Mouse (Mus musculus): ENCODE measurements at regions not wholly inside any gene's neighbourhood (a gene's known extent, or its start where the extent isn't known, plus 50 kb on each side); places are given as distances from the start of the nearest gene placed in this dataset.
A peak's percentile ranks its signal among the peaks of the same experiment; 100 is the strongest.
"Not testable (repeated sequence)": the region's sequence is repeated elsewhere in the genome, so short reads cannot be mapped to it uniquely, and the experiment has no call there.

DNA sequence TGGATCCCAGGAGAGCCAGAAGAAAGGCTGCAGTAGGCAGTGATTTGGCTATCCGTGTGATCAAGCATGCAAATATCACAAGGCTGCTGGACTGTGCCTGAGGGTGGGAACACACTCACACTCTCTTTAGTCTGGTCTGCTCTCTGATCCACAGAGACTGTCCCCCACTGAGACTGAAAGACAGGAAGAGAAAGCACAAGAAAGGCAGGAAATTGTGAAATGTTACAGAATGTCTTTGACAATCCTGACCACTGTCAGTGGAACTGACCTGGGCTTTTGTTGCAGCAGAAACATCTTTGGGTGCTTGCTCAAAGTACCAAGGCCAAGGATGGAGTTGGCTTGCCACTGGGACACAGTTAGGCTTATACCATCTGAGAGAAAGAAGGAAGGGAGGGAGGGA is 52.3 kb upstream of the Gpd2 start:
- Histone ChIP-seq H3K36me3 (no peaks in the 10 kb centered on the region), H3K9me3 (no peaks in the 10 kb centered on the region), H3K9ac (no peak overlapping the region), H3K4me1 (replicated peaks) (0 out of 2 replicates have a peak, but pooled peaks cover 4% of the 10 kb centered on the region), H3K4me2 (replicated peaks) (no peak overlapping the region), H3K27ac (no peak overlapping the region), H3K4me3 (replicated peaks) (no peak overlapping the region), H3K27me3 (replicated peaks) (no peaks in the 10 kb centered on the region)
- WGBS = 21% methylated on average over 1 of the region's 1 CpGs
- no peak for ATAC-seq

GRCm38 (mm10) chr2:57183108-57183507 is 54.3 kb upstream of the Gpd2 start:
- not testable (repeated sequence) for H3K9me3 ChIP-seq; H3K27me3 ChIP-seq (replicated peaks); H3K4me3 ChIP-seq (replicated peaks); H3K9ac ChIP-seq; ATAC-seq; H3K4me2 ChIP-seq (replicated peaks); H3K36me3 ChIP-seq; H3K27ac ChIP-seq; H3K4me1 ChIP-seq (replicated peaks)
- WGBS = 69% methylated on average over 3 of the region's 3 CpGs

GRCm38 (mm10) chr2:57181692-57182541 is 55.5 kb upstream of the Gpd2 start:
- no peaks in the 10 kb centered on the region for H3K27me3 ChIP-seq (replicated peaks)
- peak; percentile 98 for ATAC-seq
- 1% methylated on average over 37 of the region's 37 CpGs for WGBS
- H3K9ac ChIP-seq = peak overlapping the region; percentile 55
- peak overlapping the region; percentile 54 for H3K4me3 ChIP-seq (replicated peaks)
- no peaks in the 10 kb centered on the region for H3K36me3 ChIP-seq
- peak overlapping the region; percentile 72 for H3K27ac ChIP-seq
- no peaks in the 10 kb centered on the region for H3K9me3 ChIP-seq
- H3K4me1 ChIP-seq (replicated peaks) = 0 out of 2 replicates have a peak, but pooled peaks cover 4% of the 10 kb centered on the region
- H3K4me2 ChIP-seq (replicated peaks) = peak overlapping the region; percentile 59

DNA sequence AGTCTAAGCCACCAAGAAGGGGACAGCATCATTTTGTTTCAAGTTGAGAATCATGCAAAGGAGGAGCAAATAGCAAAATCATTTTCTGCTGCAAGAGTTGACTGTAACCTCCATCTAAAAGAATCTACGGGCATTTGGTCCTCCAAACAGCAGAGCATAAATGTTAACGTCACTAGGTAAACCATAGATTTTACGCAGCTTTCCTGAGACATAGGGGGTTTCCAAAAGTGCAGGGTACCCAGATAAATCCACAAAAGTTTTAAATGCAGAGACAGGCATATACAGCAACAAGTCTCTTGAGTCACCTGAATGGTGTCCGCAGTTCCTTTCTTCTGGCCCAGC is 56.1 kb upstream of the Gpd2 start:
- 8% methylated on average over 4 of the region's 4 CpGs for WGBS
- no peaks in the 10 kb centered on the region for H3K9me3 ChIP-seq
- ATAC-seq = peak; percentile 46

DNA sequence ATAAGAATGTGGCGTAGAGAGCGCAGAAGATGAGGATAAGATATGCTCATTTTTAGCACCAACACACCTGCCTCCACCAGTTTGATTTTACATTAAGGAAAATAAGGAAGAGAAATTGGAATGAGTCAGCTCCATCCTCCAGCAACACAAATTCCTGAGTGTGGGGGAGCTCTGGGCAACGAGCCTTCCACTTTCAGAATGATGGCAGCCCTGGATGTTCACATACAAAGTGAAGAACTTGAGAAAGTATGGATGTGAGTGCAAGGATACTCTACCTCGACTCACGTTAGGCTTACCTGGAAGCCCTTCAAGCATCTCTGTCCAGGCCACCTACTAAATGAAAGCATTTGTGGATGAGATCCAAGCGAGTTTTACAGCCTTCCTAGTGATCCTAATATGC is 54.3 kb upstream of the Nr4a2 start:
- ATAC-seq = no peak
- no peaks in the 10 kb centered on the region for H3K36me3 ChIP-seq
- H3K9me3 ChIP-seq = no peaks in the 10 kb centered on the region
- H3K4me3 ChIP-seq (replicated peaks) = no peak overlapping the region
- H3K9ac ChIP-seq = no peak overlapping the region
- WGBS = 75% methylated on average over 6 of the region's 6 CpGs
- H3K27ac ChIP-seq = no peak overlapping the region
- 0 out of 2 replicates have a peak, but pooled peaks cover 4% of the 10 kb centered on the region for H3K4me1 ChIP-seq (replicated peaks)
- no peaks in the 10 kb centered on the region for H3K27me3 ChIP-seq (replicated peaks)
- H3K4me2 ChIP-seq (replicated peaks) = no peak overlapping the region

More for the DNA sequence above, 56.1 kb upstream of the Gpd2 start:
- no peaks in the 10 kb centered on the region for H3K27me3 ChIP-seq (replicated peaks)
- no peaks in the 10 kb centered on the region for H3K36me3 ChIP-seq
- H3K4me2 ChIP-seq (replicated peaks) = peak overlapping the region; percentile 59
- H3K9ac ChIP-seq = peak overlapping the region; percentile 55
- peak overlapping the region; percentile 72 for H3K27ac ChIP-seq
- H3K4me1 ChIP-seq (replicated peaks) = 0 out of 2 replicates have a peak, but pooled peaks cover 4% of the 10 kb centered on the region
- H3K4me3 ChIP-seq (replicated peaks) = peak overlapping the region; percentile 54

- H3K27ac ChIP-seq = no peak overlapping the region
- ATAC-seq = no peak
- 79% methylated on average over 7 of the region's 7 CpGs for WGBS
These were observed 52.7 kb upstream of the Nr4a2 start for GRCm38 (mm10) chr2:57176547-57176946.

DNA sequence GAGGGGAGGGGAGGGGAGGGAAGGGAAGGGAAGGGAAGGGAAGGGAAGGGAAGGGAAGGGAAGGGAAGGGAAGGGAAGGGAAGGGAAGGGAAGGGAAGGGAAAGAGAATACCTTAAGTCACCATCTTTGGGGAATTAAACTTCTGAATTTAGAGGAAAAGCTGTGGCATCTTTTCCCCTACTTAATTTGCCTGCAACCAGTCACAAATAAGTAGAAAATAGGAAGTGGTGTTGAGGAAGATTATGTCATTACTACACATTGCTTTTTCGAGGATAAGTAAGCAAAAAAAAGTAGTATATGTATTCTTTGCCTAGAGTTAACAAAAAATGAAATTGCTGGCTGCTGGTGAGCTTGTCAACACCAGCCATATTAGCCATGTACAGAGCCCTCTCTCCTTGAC is 51.4 kb upstream of the Nr4a2 start:
- Histone ChIP-seq H3K27ac (no peak overlapping the region), H3K9ac (no peak overlapping the region), H3K4me1 (replicated peaks) (no peaks in the 10 kb centered on the region), H3K4me2 (replicated peaks) (no peak overlapping the region), H3K36me3 (no peaks in the 10 kb centered on the region), H3K4me3 (replicated peaks) (no peak overlapping the region), H3K27me3 (replicated peaks) (no peaks in the 10 kb centered on the region), H3K9me3 (no peaks in the 10 kb centered on the region)
- 65% methylated on average over 1 of the region's 1 CpGs for WGBS
- ATAC-seq = no peak

More at GRCm38 (mm10) chr2:57176547-57176946, 52.7 kb upstream of the Nr4a2 start:
- H3K9me3 ChIP-seq = no peaks in the 10 kb centered on the region
- H3K9ac ChIP-seq = no peak overlapping the region
- 0 out of 2 replicates have a peak, but pooled peaks cover 4% of the 10 kb centered on the region for H3K4me1 ChIP-seq (replicated peaks)
- H3K4me3 ChIP-seq (replicated peaks) = no peak overlapping the region
- H3K36me3 ChIP-seq = no peaks in the 10 kb centered on the region
- H3K4me2 ChIP-seq (replicated peaks) = no peak overlapping the region
- H3K27me3 ChIP-seq (replicated peaks) = no peaks in the 10 kb centered on the region
